Mouse (Mus musculus): ENCODE results near the gene Kdf1. TPM values are rescaled to one million over a fixed set of nuclear protein-coding genes. Genes with fewer than 3 reads are reported as not detected.
A peak's percentile ranks its signal among the peaks of the same experiment; 100 is the strongest.

Kdf1 gene
- total and polyA plus RNA-seq, 3 experiments, result 0.04 to 0.12 TPM; not detected in 1

DNA sequence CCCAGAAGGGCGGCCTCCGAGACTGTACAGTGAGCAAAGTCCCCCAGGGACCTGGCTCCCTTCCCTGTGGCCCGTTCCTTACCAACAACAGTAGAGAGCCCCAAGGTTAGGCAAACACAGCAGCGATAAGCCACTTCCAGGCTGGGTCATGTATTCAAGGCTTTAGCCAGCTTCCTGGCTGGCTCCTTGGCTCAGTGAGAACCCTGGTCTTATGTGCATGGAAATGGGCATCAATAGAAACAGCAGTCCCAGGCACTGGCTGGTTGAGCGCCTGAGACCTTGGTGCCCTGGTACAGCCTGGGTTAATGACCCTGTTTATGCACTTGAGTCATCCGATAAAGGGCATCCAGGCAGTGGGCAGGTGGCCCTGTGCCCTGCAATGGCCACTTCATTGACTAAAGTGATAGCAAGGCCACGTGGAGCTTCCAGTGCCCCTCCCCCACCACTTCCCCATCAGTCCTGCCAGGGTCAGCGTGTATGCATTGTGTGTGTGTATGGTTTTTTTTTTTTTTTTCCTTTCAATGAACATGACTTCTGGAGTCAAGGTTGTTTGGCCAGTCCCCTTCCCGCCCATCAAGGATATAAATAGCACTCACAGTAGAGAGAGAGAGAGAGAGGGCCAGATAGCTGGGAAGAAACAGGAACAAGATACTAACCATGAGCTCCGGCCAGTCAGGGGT lies 34.1 kb downstream of the Kdf1 start, which contains the start of gene Nr0b2:
Gene Nr0b2, plus strand, starts transcription at position 609 of the 680 bp plus-strand sequence.
- peak; percentile 47 for DNase-seq (ENCODE audit: low read depth, low spot score)
- H3K36me3 ChIP-seq (ENCODE audit: control insufficient read depth in 1 of 2, insufficient read depth in 2 of 2, low read length in 2 of 2), result peaks cover 0 to 4% of the 10 kb centered on the region in 2 experiments; a peak in 2 of 4 replicates
- H3K27ac ChIP-seq (ENCODE audit: control insufficient read depth, low read depth, low read length), result no peak within 1 kb of the TSS
- H3K4me1 ChIP-seq (ENCODE audit: control insufficient read depth in 1 of 2, insufficient read depth in 2 of 2, low read length in 2 of 2), result peaks cover 3 to 8% of the 10 kb centered on the region in 2 experiments
- no peaks in the 10 kb centered on the region for H3K9me3 ChIP-seq (replicated peaks; ENCODE audit: insufficient read depth, low read length)
- no peaks in the 10 kb centered on the region for H3K79me2 ChIP-seq (ENCODE audit: control insufficient read depth, insufficient read depth, low read length, poor library complexity)
- no peak within 1 kb of the TSS for H3K9ac ChIP-seq (ENCODE audit: control insufficient read depth, low read depth, low read length, poor library complexity, severe bottlenecking)
- no peak within 1 kb of the TSS for H3K4me3 ChIP-seq (ENCODE audit: control insufficient read depth in 1 of 2, insufficient read depth in 1 of 2, low read depth in 2 of 2, low read length in 2 of 2)
- H3K27me3 ChIP-seq (ENCODE audit: control insufficient read depth in 1 of 2, insufficient read depth in 2 of 2, low read length in 2 of 2), result peaks cover 5% of the 10 kb centered on the region in 2 experiments
- TF ChIP-seq ZKSCAN1 (IDR thresholded peaks at IDR 0.05; ENCODE audit: low read depth, low read length) (no peak), MYC (IDR thresholded peaks at IDR 0.05; ENCODE audit: low read depth, low read length) (peak; percentile 92), CHD2 (IDR thresholded peaks at IDR 0.05; ENCODE audit: low read length) (no peak), ZNF384 (IDR thresholded peaks at IDR 0.05; ENCODE audit: low read depth, low read length) (peak; percentile 60), KAT2A (conservative IDR thresholded peaks at IDR 0.05; ENCODE audit: low read depth, low read length) (no peak), MXI1 (IDR thresholded peaks at IDR 0.05; ENCODE audit: low read depth, low read length) (peak; percentile 23; the same call in 1 of the 2 replicates), MAX (IDR thresholded peaks at IDR 0.05; ENCODE audit: low read length) (peak; percentile 69), USF1 (IDR thresholded peaks at IDR 0.05; ENCODE audit: low read depth, low read length) (0 out of 2 replicates have a peak, but pooled peaks have one; percentile 39), ELF1 (IDR thresholded peaks at IDR 0.05; ENCODE audit: low read depth, low read length) (no peak)

DNA sequence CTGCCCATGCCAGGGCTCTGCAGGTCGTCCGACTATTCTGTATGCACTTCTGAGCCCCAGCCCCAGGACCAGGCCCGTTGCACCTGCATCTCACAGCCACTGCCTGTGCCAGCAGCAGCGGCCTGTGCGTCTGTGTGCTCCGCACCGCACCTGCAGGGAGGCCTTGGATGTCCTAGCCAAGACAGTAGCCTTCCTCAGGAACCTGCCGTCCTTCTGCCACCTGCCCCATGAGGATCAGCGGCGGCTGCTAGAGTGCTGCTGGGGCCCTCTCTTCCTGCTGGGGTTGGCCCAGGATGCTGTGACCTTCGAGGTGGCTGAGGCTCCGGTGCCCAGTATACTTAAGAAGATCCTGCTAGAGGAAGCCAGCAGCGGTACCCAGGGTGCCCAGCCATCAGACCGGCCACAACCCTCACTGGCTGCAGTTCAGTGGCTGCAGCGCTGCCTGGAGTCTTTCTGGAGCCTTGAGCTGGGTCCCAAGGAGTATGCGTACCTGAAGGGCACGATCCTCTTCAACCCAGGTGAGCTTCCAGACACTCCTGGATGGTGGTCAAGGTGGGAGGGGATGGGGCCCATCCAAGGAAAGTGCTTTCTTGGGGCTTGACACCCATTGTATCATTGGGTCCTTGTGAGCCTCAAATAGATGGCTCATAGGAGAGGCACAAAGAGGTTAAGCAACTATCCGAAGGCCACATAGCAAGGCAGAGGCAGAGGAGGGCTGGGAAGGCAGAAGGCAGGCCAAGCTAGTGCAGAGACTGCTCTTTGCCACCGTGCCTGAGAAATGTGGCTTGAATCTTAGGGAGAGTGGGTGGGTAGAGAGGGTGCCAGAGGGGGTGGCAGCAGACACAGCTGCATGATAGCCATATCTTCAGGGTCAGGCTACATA lies 34.9 kb downstream of the Kdf1 start:
- no peak overlapping the region for H3K4me3 ChIP-seq (ENCODE audit: control insufficient read depth in 1 of 2, insufficient read depth in 1 of 2, low read depth in 2 of 2, low read length in 2 of 2)
- H3K9ac ChIP-seq (ENCODE audit: control insufficient read depth, low read depth, low read length, poor library complexity, severe bottlenecking), result no peak overlapping the region

More for the DNA sequence above, 34.9 kb downstream of the Kdf1 start:
- no peak overlapping the region for H3K27ac ChIP-seq (ENCODE audit: control insufficient read depth, low read depth, low read length)
- peaks cover 0 to 4% of the 10 kb centered on the region in 2 experiments; a peak in 2 of 4 replicates for H3K36me3 ChIP-seq (ENCODE audit: control insufficient read depth in 1 of 2, insufficient read depth in 2 of 2, low read length in 2 of 2)
- no peak for DNase-seq (ENCODE audit: low read depth, low spot score)
- H3K79me2 ChIP-seq (ENCODE audit: control insufficient read depth, insufficient read depth, low read length, poor library complexity), result no peaks in the 10 kb centered on the region
- TF ChIP-seq MYB (IDR thresholded peaks at IDR 0.05; ENCODE audit: low read depth, low read length), result no peak
- no peak for TF ChIP-seq EP300 (IDR thresholded peaks at IDR 0.05; ENCODE audit: low read depth in 1 of 2, low read length in 2 of 2)
- no peak for TF ChIP-seq HCFC1 (IDR thresholded peaks at IDR 0.05; ENCODE audit: low read depth, low read length)
- TF ChIP-seq GABPA (IDR thresholded peaks at IDR 0.05; ENCODE audit: low read depth, low read length), result no peak
- peaks cover 8% of the 10 kb centered on the region in 2 experiments for H3K27me3 ChIP-seq (ENCODE audit: control insufficient read depth in 1 of 2, insufficient read depth in 2 of 2, low read length in 2 of 2)
- H3K4me1 ChIP-seq (ENCODE audit: control insufficient read depth in 1 of 2, insufficient read depth in 2 of 2, low read length in 2 of 2), result peaks cover 3 to 8% of the 10 kb centered on the region in 2 experiments
- no peaks in the 10 kb centered on the region for H3K9me3 ChIP-seq (replicated peaks; ENCODE audit: insufficient read depth, low read length)

Data from MEL (cell line).